Mouse (Mus musculus) MEL-GATA-1-ER (cell line): ENCODE data around the gene Gm10282.

Experiments used
- DNase-seq: peaks from one replicate; pipeline ENCODE4 v3.0.0-alpha.2; 2012; ENCODE audit warnings: low read depth; ENCODE audit errors: extremely low read depth

The Gm10282 gene

GRCm38 (mm10) chr8:72300654-72301400, 4.2 kb downstream of the Gm10282 start:
- no peak for DNase-seq

GRCm38 (mm10) chr8:72298928-72299327, 6.1 kb downstream of the Gm10282 start:
- no peak for DNase-seq

- no peak for DNase-seq
Measured at GRCm38 (mm10) chr8:72296561-72296960, 8.5 kb downstream of the Gm10282 start.

GRCm38 (mm10) chr8:72295679-72296078, 9.4 kb downstream of the Gm10282 start:
- DNase-seq: no peak

- no peak for DNase-seq
Measured at GRCm38 (mm10) chr8:72295125-72295524, 9.9 kb downstream of the Gm10282 start.

- no peak for DNase-seq
Measured at GRCm38 (mm10) chr8:72293309-72293708, 11.8 kb downstream of the Gm10282 start.

GRCm38 (mm10) chr8:72291104-72291503, 14.0 kb downstream of the Gm10282 start:
- DNase-seq: no peak

GRCm38 (mm10) chr8:72289051-72289450, 16.0 kb downstream of the Gm10282 start:
- DNase-seq: no peak

GRCm38 (mm10) chr8:72285285-72285684, 19.8 kb downstream of the Gm10282 start:
- DNase-seq: no peak

- no peak for DNase-seq
Measured at GRCm38 (mm10) chr8:72281634-72282033, 23.4 kb downstream of the Gm10282 start.

GRCm38 (mm10) chr8:72279151-72279550, 25.9 kb downstream of the Gm10282 start:
- no peak for DNase-seq

- DNase-seq: no peak
Measured at GRCm38 (mm10) chr8:72277244-72277643, 27.8 kb downstream of the Gm10282 start.

GRCm38 (mm10) chr8:72273807-72274206, 31.3 kb downstream of the Gm10282 start:
- no peak for DNase-seq

- DNase-seq: no peak
Measured at GRCm38 (mm10) chr8:72273111-72273770, 31.8 kb downstream of the Gm10282 start.

- DNase-seq: no peak
Measured at GRCm38 (mm10) chr8:72272361-72272760, 32.7 kb downstream of the Gm10282 start.

GRCm38 (mm10) chr8:72271691-72272090, 33.4 kb downstream of the Gm10282 start:
- no peak for DNase-seq

GRCm38 (mm10) chr8:72271051-72271660, 33.9 kb downstream of the Gm10282 start:
- no peak for DNase-seq

GRCm38 (mm10) chr8:72270606-72271005, 34.5 kb downstream of the Gm10282 start:
- no peak for DNase-seq

GRCm38 (mm10) chr8:72268356-72268755, 36.7 kb downstream of the Gm10282 start:
- peak; percentile 87 for DNase-seq

GRCm38 (mm10) chr8:72267106-72267505, 38.0 kb downstream of the Gm10282 start:
- DNase-seq: no peak

GRCm38 (mm10) chr8:72266671-72267070, 38.4 kb downstream of the Gm10282 start:
- no peak for DNase-seq

GRCm38 (mm10) chr8:72265342-72265741, 39.7 kb downstream of the Gm10282 start:
- DNase-seq: no peak
